Mouse (Mus musculus) heart, postnatal 0 days (tissue): ENCODE measurements around the gene Stoml1. TPM values are rescaled to one million over a fixed set of nuclear protein-coding genes. Genes with fewer than 3 reads are reported as not detected.

Experiments used
- ATAC-seq: fragments of 200-750 bp; cut with Nextera tagmentation; 2 replicates; pipeline ENCODE4 v1.8.0; 2017; ENCODE audit warnings: low read depth, moderate number of reproducible peaks, moderate library complexity; ENCODE audit not compliant: insufficient read depth
- DNase-seq: peaks from one replicate; pipeline ENCODE4 v3.0.0-alpha.2; 2016; ENCODE audit warnings: low spot score
- H3K27ac ChIP-seq: fragments of 300-500 bp; sonication (generic); 2 replicates; pipeline ENCODE4 v1.5.1; 2014; ENCODE audit warnings: low read depth, mild to moderate bottlenecking
- H3K27me3 ChIP-seq: fragments of 300-500 bp; sonication (generic); 2 replicates; pipeline ENCODE4 v1.6.1; 2014; ENCODE audit warnings: low read length, mixed read lengths; ENCODE audit not compliant: control insufficient read depth, insufficient read depth
- H3K36me3 ChIP-seq: fragments of 300-500 bp; sonication (generic); replicated peaks from 2 replicates; pipeline ENCODE4 v1.6.1; 2014; ENCODE audit warnings: low read length, mixed read lengths; ENCODE audit not compliant: control insufficient read depth, insufficient read depth
- H3K4me1 ChIP-seq: fragments of 300-500 bp; sonication (generic); 2 replicates; pipeline ENCODE4 v1.6.1; 2014; ENCODE audit warnings: antibody characterized with exemption; ENCODE audit not compliant: control insufficient read depth, insufficient read depth
- H3K4me2 ChIP-seq: fragments of 300-500 bp; sonication (generic); 2 replicates; pipeline ENCODE4 v1.6.1; 2014; ENCODE audit warnings: low read depth, mild to moderate bottlenecking, low read length, moderate library complexity
- H3K4me3 ChIP-seq: fragments of 300-500 bp; sonication (generic); 2 replicates; pipeline ENCODE4 v1.5.1; 2014; ENCODE audit warnings: low read depth, low read length
- H3K9ac ChIP-seq: fragments of 300-500 bp; sonication (generic); replicated peaks from 2 replicates; pipeline ENCODE4 v1.6.1; 2014; ENCODE audit warnings: low read depth, low read length, mixed read lengths
- H3K9me3 ChIP-seq: fragments of 300-500 bp; sonication (generic); replicated peaks from 2 replicates; pipeline ENCODE4 v1.6.1; 2016; ENCODE audit warnings: low read length; ENCODE audit not compliant: control insufficient read depth
- CTCF ChIP-seq: IDR thresholded peaks from 2 replicates; pipeline ENCODE4 v1.5.1; 2016; ENCODE audit warnings: antibody characterized with exemption, control low read depth, low read depth
- EP300 ChIP-seq: IDR thresholded peaks from 2 replicates; pipeline ENCODE4 v1.6.1; 2016; ENCODE audit warnings: antibody characterized with exemption, low read depth
- WGBS: fragments of 180-500 bp; shearing (Covaris S2); extraction: QIAGEN DNeasy Blood & Tissue Kit; methylation state at CpG from one replicate; pipeline ENCODE4 v1.1.7; 2014; 5-methylcytosine and 5-hydroxymethylcytosine counted together
- polyA plus RNA-seq: library from polyadenylated mRNA; unstranded; fragments of >200 nt; fragmentation: Nextera tagmentation; extraction: Ambion mirVana; gene quantifications from 2 replicates; pipeline ENCODE4 v1.2.1, GENCODE M21; 2015
- total RNA-seq: library from RNA; depleted of rRNA; stranded (reverse); fragments of >200 nt; gene quantifications from 2 replicates; pipeline ENCODE4 v1.2.3, GENCODE M21; 2014; ENCODE audit warnings: low replicate concordance

Stoml1 gene
- total and polyA plus RNA-seq, 2 experiments from 2014 or later, result 16.4 to 21.7 TPM

DNA sequence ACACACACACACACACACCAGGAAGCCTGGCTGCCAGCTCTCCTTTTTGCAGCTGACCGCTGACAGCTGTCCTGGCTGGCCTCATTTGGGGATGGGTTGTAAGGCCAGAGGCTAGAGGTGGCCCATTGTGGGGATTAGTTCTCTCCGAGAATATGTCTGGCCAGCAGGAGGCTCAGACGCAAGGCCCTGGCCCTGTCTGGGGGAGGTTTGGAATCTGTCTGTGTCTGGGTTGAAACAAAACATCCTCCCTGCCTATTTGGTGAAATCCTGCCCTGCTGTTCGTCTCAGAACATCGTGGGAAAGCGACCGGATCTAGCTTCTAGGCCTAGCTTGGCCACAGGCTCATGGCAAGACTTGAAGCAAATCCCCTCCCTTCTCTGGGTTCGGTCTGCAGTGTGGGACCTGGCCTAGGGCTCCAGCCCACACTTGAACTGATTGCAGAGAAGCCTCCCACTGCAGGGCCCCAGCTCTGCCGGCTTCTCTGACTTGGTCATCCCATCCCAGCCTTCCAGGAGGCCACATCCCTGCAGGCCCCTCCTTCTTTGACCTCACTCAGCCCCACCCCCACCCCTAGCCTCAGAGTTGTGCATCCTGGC, 42.9 kb downstream of the Stoml1 start:
- DNase-seq, result no peak

DNA sequence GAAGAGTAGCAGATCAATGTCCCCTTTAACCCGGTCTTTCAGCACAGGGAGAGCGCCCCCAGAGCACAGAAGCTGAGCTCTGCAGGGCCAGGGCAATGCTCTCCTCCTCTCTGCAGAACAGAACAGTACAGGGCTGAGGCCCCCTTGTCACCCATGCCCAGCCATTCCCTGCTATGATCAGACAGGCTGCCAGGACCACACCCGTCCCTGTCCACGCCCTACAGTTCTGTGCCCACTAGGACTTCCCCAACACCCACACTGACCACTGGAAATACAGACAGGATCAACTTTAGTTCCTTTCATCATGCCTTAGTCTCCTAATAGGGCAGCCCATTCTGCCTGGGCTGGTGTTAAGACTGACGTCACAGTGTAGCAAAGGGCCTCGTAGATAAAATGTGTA, 44.1 kb downstream of the Stoml1 start:
- Histone ChIP-seq H3K4me1 (no peaks in the 10 kb centered on the region), H3K4me3 (no peak overlapping the region)
- no peak for ATAC-seq

More for the DNA sequence above, 42.9 kb downstream of the Stoml1 start:
- 31% methylated on average over 9 of the region's 9 CpGs for WGBS
- Histone ChIP-seq H3K9me3 (no peaks in the 10 kb centered on the region), H3K9ac (no peak overlapping the region), H3K4me2 (no peak overlapping the region), H3K4me1 (no peaks in the 10 kb centered on the region), H3K27ac (peak overlapping the region; percentile 46), H3K36me3 (no peaks in the 10 kb centered on the region; the same call in 1 of the 2 replicates), H3K4me3 (no peak overlapping the region), H3K27me3 (no peaks in the 10 kb centered on the region)
- TF ChIP-seq EP300 (no peak), CTCF (no peak)
- peak; percentile 66 for ATAC-seq

DNA sequence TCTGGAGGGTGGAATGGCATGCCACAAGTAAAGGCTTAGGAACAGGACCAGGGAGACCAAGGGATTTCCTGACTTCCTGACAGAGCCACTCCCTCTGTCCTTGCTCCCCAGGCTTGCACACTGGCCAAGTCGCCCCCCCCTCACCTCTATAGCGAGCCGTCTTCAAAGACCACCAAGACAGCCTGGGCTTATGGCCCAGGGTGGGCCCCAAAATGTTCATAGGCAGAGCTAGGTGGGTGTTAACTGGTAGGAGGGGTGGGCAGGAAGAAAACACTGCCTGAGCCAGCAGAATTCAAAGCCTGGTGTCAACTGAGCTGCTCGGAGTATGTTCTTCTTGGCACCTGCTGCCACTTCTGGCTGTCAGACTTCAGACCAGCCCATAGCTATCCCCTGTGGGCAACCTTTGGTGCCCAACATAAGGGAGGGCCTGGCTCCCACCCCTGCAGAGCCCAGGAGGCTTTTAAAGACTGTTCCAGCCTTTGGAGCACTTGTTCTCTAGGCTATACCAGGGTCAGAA, 45.1 kb downstream of the Stoml1 start:
- Histone ChIP-seq H3K36me3 (no peaks in the 10 kb centered on the region), H3K9ac (no peak overlapping the region), H3K4me3 (no peak overlapping the region), H3K4me1 (no peaks in the 10 kb centered on the region), H3K27ac (peak overlapping the region; percentile 38; the same call in 1 of the 2 replicates), H3K4me2 (no peak overlapping the region), H3K27me3 (no peaks in the 10 kb centered on the region), H3K9me3 (no peaks in the 10 kb centered on the region)
- DNase-seq, result no peak
- 57% methylated on average over 4 of the region's 4 CpGs for WGBS
- TF ChIP-seq CTCF (no peak), EP300 (no peak)
- no peak for ATAC-seq

More for the DNA sequence above, 44.1 kb downstream of the Stoml1 start:
- Histone ChIP-seq H3K27me3 (no peaks in the 10 kb centered on the region), H3K27ac (no peak overlapping the region; the same call in 1 of the 2 replicates), H3K36me3 (no peaks in the 10 kb centered on the region), H3K9ac (no peak overlapping the region), H3K4me2 (no peak overlapping the region), H3K9me3 (no peaks in the 10 kb centered on the region)
- 82% methylated on average over 6 of the region's 6 CpGs for WGBS
- no peak for DNase-seq
- no peak for TF ChIP-seq EP300
- no peak for TF ChIP-seq CTCF

DNA sequence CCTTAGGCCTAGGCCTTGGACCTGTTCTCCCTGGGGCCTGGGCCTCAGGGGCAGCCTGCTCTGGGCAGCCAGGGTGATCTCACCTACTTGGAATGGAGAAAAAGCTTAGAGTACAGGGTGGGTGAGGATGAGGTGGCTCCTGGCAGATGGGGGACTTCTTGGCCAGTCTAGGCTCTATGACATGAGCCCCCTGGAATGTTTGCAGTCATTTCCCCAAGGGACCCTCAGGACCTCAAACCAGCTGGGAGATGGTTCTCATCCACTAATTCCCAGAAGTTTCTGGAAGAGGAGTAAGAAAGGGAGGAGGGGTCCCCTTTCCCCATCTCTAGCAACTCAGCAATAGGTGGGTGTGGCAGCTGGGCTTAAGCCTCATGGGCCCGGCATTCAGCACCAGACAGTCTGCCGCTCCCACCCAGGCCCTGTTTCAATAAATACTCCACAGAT, 46.4 kb downstream of the Stoml1 start:
- H3K27ac ChIP-seq, result peak overlapping the region; percentile 51
- 63% methylated on average over 2 of the region's 2 CpGs for WGBS
- TF ChIP-seq EP300, result no peak
- TF ChIP-seq CTCF, result no peak
- H3K4me3 ChIP-seq, result no peak overlapping the region
- no peaks in the 10 kb centered on the region for H3K27me3 ChIP-seq
- H3K9ac ChIP-seq, result no peak overlapping the region
- ATAC-seq, result peak; percentile 45
- no peaks in the 10 kb centered on the region for H3K9me3 ChIP-seq
- no peaks in the 10 kb centered on the region for H3K36me3 ChIP-seq
- DNase-seq, result no peak
- no peak overlapping the region for H3K4me2 ChIP-seq
- H3K4me1 ChIP-seq, result no peaks in the 10 kb centered on the region

DNA sequence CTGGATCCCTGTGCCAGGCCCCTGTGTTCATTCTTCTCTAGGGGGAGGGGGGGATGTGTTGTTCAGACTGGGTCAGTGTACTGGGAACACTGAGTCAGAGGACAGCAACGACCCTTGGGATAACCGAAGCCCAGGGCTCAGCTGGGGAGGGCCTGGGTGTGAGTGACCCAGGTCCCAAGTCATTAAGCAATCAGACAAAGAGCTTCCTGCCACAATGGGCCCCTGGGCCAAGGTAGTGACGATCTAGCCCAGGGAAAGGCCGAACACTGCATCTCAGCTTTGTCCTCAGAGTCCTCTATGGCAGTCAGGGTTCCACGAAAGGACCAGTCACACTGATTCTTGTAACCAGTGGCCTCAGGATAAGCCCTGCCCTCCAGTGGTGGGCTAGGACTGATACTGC, 50.2 kb downstream of the Stoml1 start:
- 69% methylated on average over 5 of the region's 5 CpGs for WGBS
- DNase-seq (no peak), ATAC-seq (no peak)
- Histone ChIP-seq H3K27ac (peak overlapping the region; percentile 22; the same call in 1 of the 2 replicates), H3K9me3 (no peaks in the 10 kb centered on the region), H3K9ac (no peak overlapping the region), H3K27me3 (no peaks in the 10 kb centered on the region), H3K36me3 (no peaks in the 10 kb centered on the region), H3K4me1 (peaks cover 20% of the 10 kb centered on the region), H3K4me2 (no peak overlapping the region), H3K4me3 (no peak overlapping the region)
- TF ChIP-seq CTCF (no peak), EP300 (no peak)
